Mouse (Mus musculus): ENCODE measurements at regions not wholly inside any gene's neighbourhood (a gene's known extent, or its start where the extent isn't known, plus 50 kb on each side); places are given as distances from the start of the nearest gene placed in this dataset.
"Not testable (repeated sequence)": the region's sequence is repeated elsewhere in the genome, so short reads cannot be mapped to it uniquely, and the experiment has no call there.

GRCm38 (mm10) chr8:96586129-96586528, 697.8 kb upstream of the Got2 start:
- peak in 1 of 2 experiments; percentile 3 for DNase-seq (ENCODE audit: extremely low spot score in 1 of 2, low spot score in 1 of 2)

GRCm38 (mm10) chr8:96552512-96552911, 664.2 kb upstream of the Got2 start:
- no peak for DNase-seq (ENCODE audit: extremely low spot score in 1 of 2, low spot score in 1 of 2)

- DNase-seq (ENCODE audit: extremely low spot score in 1 of 2, low spot score in 1 of 2) = peak in 1 of 2 experiments; percentile 25
Measured at GRCm38 (mm10) chr8:96550408-96550807, 662.1 kb upstream of the Got2 start.

DNA sequence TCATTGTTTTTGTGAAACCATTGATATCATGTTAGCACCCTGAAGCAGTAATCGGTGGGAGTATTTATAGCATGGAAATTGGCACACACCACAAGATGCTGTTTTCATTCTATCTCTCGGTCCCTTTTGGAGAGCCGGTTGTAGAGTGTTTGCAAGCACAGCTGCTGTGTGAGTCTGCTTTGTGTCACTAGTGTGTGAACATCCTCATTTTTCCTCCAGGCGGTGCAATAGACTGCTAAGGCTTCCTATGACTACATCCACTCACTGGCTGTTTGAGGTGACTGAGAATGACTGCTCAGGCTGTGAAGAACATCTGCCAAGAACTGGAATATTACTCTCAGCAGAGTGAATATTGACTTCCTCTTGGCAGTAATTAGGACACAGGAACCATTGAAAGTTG, 660.3 kb upstream of the Got2 start:
- peak in 1 of 2 experiments; percentile 4 for DNase-seq (ENCODE audit: extremely low spot score in 1 of 2, low spot score in 1 of 2)

DNA sequence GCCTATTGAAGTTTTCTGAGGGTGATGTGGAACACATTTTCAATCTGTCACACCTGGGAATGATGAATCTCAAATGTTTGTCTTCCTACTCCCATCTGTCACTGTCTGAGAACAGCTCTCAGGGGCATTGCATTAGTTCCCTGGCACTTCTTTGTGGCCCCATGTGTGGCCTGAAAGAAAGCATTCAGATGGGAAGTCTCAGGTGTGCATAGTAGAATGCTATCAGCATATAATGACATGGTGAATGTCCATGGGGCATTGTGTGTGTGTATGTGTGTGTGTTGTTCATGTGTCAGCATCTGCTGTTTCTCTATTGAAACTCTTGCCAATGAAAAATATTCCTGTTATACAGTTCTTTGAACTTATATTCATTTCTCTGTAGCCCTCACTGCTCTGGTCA, 659.8 kb upstream of the Got2 start:
- DNase-seq (ENCODE audit: extremely low spot score in 1 of 2, low spot score in 1 of 2) = no peak

DNA sequence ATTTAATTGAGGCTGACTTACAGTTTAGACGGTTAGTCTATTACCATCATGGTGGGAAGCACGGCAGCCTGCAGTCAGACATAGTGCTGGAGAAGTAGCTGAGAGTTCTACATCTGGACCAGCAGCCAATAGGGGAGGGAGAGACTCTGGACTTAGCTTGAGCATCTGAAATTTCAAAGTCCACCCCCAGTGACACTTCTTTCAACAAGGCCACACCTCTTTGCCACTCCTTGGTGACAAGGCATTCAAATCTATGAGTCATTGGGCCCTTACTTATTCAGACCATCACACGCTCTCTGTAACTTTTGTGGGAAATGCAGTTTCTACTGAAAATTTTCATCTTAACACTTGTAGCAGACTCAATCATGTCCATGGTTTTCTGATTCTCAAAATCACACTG, 653.9 kb upstream of the Got2 start:
- no peak for DNase-seq (ENCODE audit: extremely low spot score in 1 of 2, low spot score in 1 of 2)

DNA sequence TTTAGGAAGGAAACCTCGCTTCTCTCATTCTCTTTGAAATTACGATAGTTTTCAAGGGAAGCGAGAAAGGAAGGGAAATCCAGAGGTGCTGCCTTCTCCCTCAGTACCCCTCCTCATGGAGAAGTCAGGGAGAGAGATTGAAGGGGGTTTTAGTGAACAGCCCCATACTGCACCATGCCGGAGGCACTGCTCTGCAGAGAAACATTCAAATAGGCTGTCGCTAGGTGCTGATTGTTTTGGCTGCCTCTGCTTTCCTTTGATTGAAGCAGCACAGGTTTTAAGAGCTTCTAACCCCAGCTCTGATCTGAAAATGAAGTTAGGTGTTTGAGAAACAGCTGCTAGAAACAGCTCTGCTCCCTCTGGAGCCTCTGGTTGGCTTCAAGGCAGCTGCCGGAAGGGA, 610.5 kb upstream of the Got2 start:
- DNase-seq (ENCODE audit: extremely low spot score in 1 of 2, low spot score in 1 of 2) = no peak

DNA sequence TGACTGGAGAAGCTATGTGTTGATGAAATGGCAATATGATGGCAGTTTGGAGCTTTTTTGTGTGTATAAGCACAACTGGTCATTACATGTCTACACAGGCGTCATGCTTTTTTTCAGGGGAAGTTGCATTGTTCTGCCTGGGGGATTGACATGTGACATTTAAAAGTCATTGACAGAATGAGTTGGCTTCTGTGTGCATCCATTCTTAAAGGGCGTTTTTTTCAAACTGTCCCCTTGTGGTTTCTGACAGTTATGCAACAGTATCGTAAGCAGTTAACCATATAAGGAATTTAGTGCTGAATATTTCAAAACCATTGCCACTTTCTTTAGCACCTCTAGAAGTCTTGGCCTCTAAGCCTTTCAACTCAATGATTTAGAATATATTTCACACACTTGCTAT, 607.1 kb upstream of the Got2 start:
- no peak for DNase-seq (ENCODE audit: extremely low spot score in 1 of 2, low spot score in 1 of 2)

DNA sequence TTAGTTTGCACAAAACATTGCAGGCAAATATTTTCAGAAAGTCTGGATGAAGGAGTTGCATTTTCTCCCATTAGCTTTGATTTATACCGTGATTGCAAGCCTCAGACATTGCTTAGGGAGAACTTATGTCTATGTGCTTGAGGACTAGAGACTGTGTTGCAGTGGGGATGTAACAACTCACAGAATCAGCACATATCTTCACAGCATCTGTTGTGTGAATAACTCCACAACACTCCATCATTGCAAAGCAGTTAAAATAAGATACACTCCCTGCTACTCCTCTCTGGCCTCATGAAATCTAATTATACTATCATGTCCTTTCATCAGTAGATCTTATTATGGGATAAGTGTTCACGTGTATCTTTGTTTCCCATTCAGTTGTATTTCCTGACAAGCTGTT, 601.5 kb upstream of the Got2 start:
- peak; percentile 2 to 36 for DNase-seq (ENCODE audit: extremely low spot score in 1 of 2, low spot score in 1 of 2)

GRCm38 (mm10) chr8:96488741-96489453, 600.5 kb upstream of the Got2 start:
- no peak for DNase-seq (ENCODE audit: extremely low spot score in 1 of 2, low spot score in 1 of 2)

DNA sequence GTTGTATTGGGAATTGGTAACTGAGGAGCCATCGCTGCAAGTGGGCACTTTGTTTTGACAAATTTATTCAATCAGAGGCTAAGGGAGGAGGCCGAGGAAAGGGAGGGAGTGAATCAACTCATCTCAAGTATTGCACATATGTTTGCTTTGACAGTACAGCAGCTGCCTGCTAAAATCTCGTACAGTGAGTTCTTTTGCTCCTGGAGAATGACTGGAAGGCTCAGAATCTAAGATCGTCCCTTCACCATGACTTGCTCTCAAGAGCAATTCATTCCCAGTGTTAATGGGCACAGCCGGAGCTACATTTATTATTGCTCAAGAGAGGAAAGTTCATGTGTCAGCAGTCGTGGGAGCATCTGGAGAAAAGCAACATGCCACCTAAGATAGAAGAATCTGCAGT, 567.6 kb upstream of the Got2 start:
- DNase-seq (ENCODE audit: extremely low spot score in 1 of 2, low spot score in 1 of 2) = peak; percentile 19 to 50

DNA sequence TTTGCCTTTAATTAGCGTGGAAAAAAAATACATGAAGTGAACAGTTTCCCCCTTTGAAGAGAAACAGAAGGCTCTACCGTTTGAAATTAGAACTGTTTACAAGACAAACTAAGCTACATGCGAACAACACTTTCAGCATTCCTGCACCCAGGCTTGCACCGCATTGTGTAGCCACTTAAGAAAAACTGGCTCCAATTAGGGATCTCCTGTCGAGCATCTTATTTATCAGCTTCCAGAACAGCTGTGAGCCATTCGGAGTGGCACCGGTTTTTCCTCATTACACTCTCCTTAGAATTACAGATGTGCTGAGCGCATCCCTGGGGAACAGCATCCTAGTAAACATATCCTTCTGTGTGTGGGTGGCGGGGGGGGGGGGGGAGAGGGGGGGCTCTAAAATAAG, 567.0 kb upstream of the Got2 start:
- DNase-seq (ENCODE audit: extremely low spot score in 1 of 2, low spot score in 1 of 2) = peak in 1 of 2 experiments; percentile 11

DNA sequence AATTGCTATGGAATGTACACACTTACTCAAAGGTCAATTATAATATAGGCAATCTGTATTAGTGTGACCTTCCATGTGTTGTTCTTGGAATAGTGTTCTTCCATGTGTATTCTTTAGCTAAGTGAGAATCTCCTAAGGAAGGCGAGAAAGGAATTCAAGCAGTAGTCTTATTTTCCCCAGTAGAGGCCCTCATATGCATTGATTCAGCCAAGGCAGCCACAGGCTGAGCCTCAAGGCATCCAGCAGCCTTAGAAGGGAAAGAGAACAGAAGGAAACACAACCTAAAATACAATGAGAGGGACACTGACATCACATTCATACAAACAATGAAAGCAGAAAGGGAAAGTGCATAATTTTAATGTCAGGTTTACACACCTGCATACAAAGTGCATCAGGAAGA, 541.4 kb upstream of the Got2 start:
- peak in 1 of 2 experiments; percentile 32 for DNase-seq (ENCODE audit: extremely low spot score in 1 of 2, low spot score in 1 of 2)

GRCm38 (mm10) chr8:96426900-96427299, 538.6 kb upstream of the Got2 start:
- DNase-seq (ENCODE audit: extremely low spot score in 1 of 2, low spot score in 1 of 2) = peak in 1 of 2 experiments; percentile 27

GRCm38 (mm10) chr8:96409601-96410000, 521.3 kb upstream of the Got2 start:
- no peak for DNase-seq (ENCODE audit: extremely low spot score in 1 of 2, low spot score in 1 of 2)

DNA sequence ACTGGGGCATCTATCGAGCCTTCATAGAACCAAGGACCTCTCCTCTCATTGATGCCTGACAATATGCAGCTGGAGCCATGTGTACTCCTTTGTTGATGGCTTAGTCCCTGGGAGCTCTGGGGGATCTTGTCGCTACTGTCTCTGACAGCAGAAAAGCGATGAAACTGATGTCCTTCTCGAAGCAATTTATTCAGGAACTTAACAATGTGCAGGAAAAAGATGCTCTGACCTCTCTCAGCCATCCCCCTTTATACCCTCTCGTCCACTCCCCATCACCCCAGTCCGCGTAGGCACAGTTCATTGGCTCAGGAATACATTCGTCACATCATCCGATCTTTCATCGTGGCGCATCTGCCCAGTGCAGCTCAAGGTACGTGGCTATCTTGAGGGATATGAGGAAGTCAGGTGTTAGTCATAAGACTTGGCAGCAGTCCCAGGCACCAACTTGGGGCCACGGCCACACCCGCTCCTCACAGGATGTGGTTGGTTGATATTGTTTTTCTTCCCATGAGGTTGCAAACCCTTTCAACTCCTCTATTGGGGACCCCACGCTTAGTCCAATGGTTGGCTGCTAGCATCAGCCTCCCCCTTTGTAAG, 516.3 kb upstream of the Got2 start:
- no peak for DNase-seq (ENCODE audit: extremely low spot score in 1 of 2, low spot score in 1 of 2)

- DNase-seq (ENCODE audit: extremely low spot score in 1 of 2, low spot score in 1 of 2) = no peak
Measured at GRCm38 (mm10) chr8:96403669-96404068, 515.3 kb upstream of the Got2 start.

- not testable (repeated sequence) for DNase-seq (ENCODE audit: extremely low spot score in 1 of 2, low spot score in 1 of 2)
Measured at GRCm38 (mm10) chr8:96399381-96399780, 511.0 kb upstream of the Got2 start.

- DNase-seq (ENCODE audit: extremely low spot score in 1 of 2, low spot score in 1 of 2) = peak; percentile 11 to 20
Measured at GRCm38 (mm10) chr8:96393024-96393423, 504.7 kb upstream of the Got2 start.

DNA sequence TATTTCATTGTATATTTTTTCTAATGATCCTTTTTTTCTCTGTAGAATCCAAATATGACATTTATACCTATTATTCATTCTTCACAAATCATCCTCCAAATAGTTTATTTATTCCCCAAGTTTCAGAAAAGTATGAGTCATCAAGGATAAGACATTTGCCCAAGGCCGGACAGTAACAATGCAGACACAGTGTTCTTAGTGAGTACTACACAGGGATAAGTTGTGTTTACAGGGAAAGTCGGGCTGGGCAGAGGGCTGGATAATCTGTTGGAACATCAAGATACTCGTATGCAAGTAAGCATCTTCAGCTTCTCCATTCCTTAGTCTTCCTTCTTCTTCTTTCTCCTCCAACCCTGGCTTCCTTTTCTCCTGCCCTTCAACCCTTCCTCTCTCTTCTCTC, 500.9 kb upstream of the Got2 start:
- no peak for DNase-seq (ENCODE audit: extremely low spot score in 1 of 2, low spot score in 1 of 2)

DNA sequence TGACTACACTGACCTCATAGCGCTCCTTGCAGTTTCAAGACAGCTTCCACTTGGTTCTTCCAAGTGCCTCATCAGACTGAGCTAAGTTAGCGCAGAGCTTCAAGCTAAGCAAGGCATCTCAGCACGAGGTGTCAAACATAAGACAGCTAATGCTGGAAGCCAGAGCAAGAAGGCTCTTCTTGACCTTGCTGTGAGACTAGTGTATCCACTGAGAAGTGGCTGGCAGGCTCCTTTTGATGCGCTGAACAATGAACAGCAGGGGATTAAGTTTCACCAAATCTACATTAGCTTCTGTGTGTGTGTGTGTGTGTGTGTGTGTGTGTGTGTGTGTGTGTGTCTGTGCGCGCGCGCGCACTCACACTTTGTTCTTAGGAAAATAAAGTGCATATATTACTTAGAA, 482.2 kb upstream of the Got2 start:
- no peak for DNase-seq (ENCODE audit: extremely low spot score in 1 of 2, low spot score in 1 of 2)

DNA sequence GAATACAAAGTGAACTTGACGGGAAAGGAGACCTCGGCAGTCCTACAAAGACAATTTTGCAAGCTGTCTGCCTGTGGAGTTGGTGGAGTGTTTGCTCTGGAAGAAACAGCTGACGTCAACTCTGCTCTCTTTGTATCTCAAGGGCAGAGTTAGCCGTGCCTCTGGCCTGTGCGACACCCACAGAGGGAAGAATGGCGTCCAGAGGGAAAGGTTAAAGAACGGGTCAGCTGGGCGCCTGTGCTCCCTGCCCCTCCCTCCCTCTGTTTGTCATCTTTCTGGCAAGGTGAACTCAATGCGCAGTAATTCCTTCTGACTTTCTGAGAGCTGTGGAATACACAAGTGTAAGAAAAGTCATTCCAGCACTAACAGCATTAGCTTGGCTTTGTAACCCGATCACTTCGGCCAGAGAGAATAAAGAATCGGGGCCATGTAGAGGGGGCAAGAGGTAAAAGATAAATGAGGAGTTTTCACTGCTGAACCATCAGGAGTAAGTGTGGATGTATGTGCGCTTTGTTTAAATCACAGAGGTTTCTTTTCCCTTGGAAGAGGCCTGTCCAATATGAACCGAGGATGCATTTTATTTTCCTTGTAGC, 474.6 kb upstream of the Got2 start:
- no peak for DNase-seq (ENCODE audit: extremely low spot score in 1 of 2, low spot score in 1 of 2)
